Mouse (Mus musculus): ENCODE data around the gene Hist1h1c. TPM values are rescaled to one million over a fixed set of nuclear protein-coding genes. Genes with fewer than 3 reads are reported as not detected.

Hist1h1c gene
- 13.2 and 15.1 TPM in 2 replicates for polyA plus RNA-seq (2012; rRNA removed)

GRCm38 (mm10) chr13:23738677-23739068 lies at the start of gene Hist1h1c:
Gene Hist1h1c (plus strand): TSS chr13:23738808.

GRCm38 (mm10) chr13:23695514-23695913 lies 43.1 kb upstream of the Hist1h1c start, which contains the start of gene Hist1h1t:
Gene Hist1h1t (plus strand): TSS chr13:23695814.

GRCm38 (mm10) chr13:23698300-23698693 lies 40.3 kb upstream of the Hist1h1c start, which contains the start of gene Hist1h4c:
Gene Hist1h4c (minus strand): TSS chr13:23698454.

GRCm38 (mm10) chr13:23710374-23711089 lies 28.1 kb upstream of the Hist1h1c start, which contains the start of gene Hfe:
Gene Hfe (minus strand): TSS chr13:23710854.

GRCm38 (mm10) chr13:23745381-23746161 lies 7.0 kb downstream of the Hist1h1c start, which contains the start of gene Hist1h3c:
Gene Hist1h3c (minus strand): TSS chr13:23745602.

GRCm38 (mm10) chr13:23746201-23747080 lies 7.8 kb downstream of the Hist1h1c start, which contains the start of gene Hist1h2bb:
Gene Hist1h2bb (plus strand): TSS chr13:23746734.

GRCm38 (mm10) chr13:23750839-23751477 lies 12.3 kb downstream of the Hist1h1c start, which contains the start of gene Hist1h2ab:
Gene Hist1h2ab (plus strand): TSS chr13:23751126.

GRCm38 (mm10) chr13:23752067-23752741 lies 13.6 kb downstream of the Hist1h1c start, which contains the start of gene Hist1h3b:
Gene Hist1h3b (plus strand): TSS chr13:23752267.

GRCm38 (mm10) chr13:23756790-23757189 lies 18.2 kb downstream of the Hist1h1c start, which contains the start of gene Hist1h4b:
Gene Hist1h4b (plus strand): TSS chr13:23757013.

GRCm38 (mm10) chr13:23760972-23761864 lies 22.6 kb downstream of the Hist1h1c start, which contains the start of gene Hist1h4a:
Gene Hist1h4a (minus strand): TSS chr13:23761230.

GRCm38 (mm10) chr13:23761871-23762821 lies 23.5 kb downstream of the Hist1h1c start, which contains the start of gene Hist1h3a:
Gene Hist1h3a (minus strand): TSS chr13:23762386.

GRCm38 (mm10) chr13:23763586-23764323 lies 25.1 kb downstream of the Hist1h1c start, which contains the start of gene Hist1h1a:
Gene Hist1h1a (plus strand): TSS chr13:23763666.

GRCm38 (mm10) chr13:23769613-23770012 lies 31.0 kb downstream of the Hist1h1c start, which contains the start of gene Trim38:
Gene Trim38 (plus strand): TSS chr13:23769913.

All from central nervous system, embryonic 11.5 days (tissue).